Mouse (Mus musculus) urinary bladder, postnatal 36 days (tissue): ENCODE measurements around the gene Dpp8.

Experiments
- DNase-seq, 2 experiments: peaks; one replicate each; pipeline ENCODE4 v3.0.0; 2022; ENCODE audit warnings: low spot score in 2 of 2, mixed read lengths in 1 of 2

Dpp8 gene

DNA sequence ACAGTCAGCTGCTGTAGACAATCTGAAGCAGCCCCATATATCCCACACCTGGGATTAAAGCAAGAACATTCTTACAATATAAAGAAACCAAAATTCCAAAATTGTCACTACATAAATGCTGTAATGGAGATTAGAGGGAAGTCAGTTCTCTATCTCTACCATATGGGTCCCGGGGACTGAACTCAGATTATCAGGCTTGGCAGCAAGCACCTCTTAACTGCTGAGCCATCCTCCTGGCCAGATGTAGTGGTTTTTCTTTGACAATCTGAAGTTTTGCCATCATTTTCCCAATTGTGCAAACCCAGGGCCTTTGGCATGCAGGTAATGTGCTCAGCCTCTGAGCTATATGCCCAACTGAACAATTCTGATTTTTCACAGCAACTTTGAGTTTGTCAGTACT, 53.1 kb downstream of the Dpp8 start:
- DNase-seq: no peak

DNA sequence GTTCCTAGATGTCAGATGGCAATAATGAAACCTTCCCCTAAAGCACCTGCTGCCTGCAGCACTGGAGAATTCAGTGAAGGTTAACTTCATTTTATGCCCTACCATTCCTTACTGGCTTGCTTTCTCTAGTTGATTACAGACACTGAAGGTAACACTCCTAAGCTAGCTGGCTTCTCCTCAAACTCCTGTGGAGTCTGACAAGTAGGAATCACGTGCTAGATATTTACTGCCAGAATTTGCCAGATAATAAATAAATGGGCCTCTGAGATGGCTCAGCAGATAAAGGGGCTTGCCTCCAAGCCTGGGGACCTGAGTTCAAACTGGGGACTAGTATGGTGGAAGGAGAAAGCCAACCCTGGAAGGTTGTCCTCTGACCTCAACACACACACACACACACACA, 54.6 kb downstream of the Dpp8 start:
- DNase-seq: no peak

- no peak for DNase-seq
Measured at GRCm38 (mm10) chr9:65087490-65087889, 55.3 kb downstream of the Dpp8 start.

- peak; percentile 40 to 59 for DNase-seq
Measured at GRCm38 (mm10) chr9:65094237-65094636, 62.0 kb downstream of the Dpp8 start.

DNA sequence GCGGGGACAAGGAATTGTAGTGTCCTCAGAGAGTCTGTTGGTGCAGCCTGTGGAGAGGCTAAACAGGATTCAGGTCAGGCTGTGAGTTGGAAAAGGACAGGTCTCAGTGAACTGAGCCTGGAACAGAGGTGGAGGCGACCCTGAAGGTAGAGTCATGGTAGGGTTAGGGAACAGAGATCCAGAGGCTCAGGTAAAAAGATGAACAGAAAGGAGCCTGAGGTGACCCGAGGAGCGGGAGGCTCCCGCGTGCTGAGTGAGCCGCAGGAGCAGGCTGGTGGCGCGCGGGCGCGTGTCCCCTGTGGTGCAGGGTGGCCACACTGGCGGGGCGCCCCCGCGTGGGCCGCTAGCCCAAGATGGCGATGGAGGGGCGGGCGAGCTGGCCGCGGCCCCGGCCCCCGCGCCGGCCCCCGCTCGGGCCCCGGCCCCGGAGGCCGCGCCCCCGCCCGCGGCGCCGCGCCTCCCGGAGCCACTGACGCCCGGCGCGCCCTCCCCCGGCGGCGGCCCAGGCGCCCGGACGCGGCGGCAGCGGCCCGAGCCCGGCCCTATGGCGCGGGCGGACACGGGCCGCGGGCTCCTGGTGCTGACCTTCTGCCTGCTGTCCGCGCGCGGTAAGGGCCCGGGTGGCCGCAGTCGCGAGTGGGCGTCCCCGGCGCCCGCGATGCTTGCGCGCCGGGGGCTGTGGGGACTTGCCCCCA, 68.9 kb downstream of the Dpp8 start, which contains the start of gene Igdcc4:
Igdcc4 (plus strand) TSS at position 496 of the 695 bp plus-strand sequence.
- DNase-seq: no peak

DNA sequence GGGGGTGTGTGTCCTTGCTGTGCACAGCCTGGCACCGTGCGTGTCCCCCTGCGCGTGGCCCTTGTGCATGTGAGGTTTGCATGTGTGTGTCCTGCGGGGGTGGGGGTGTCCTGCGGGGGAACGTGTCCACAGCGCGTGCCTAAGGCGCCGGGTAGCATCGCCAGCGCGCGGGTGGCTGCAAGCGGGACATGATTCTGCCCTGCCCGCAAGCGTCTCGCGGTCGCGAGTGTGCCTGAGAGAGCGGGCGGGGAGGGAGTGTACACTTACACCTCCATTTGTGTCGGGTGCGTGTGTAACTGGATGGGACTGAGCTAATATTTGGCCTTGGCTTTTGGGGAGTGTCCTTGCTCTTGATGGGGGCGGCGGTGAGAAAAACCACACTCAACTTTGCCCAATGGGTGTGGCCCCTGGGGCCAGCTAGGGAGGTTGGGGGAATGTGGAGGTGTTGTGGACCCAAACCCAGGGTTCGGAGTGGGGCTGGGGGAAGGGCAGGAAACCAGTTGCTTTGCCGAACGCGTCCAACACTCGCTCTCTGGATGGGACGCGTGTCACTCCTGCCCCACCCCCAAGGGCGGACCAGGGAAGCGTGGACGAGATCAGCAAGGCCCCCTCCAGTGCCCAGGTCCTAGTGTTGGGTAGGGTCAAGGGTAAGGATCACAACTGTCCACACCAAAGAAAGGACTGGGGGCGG, 69.6 kb downstream of the Dpp8 start:
- peak; percentile 32 to 47 for DNase-seq

DNA sequence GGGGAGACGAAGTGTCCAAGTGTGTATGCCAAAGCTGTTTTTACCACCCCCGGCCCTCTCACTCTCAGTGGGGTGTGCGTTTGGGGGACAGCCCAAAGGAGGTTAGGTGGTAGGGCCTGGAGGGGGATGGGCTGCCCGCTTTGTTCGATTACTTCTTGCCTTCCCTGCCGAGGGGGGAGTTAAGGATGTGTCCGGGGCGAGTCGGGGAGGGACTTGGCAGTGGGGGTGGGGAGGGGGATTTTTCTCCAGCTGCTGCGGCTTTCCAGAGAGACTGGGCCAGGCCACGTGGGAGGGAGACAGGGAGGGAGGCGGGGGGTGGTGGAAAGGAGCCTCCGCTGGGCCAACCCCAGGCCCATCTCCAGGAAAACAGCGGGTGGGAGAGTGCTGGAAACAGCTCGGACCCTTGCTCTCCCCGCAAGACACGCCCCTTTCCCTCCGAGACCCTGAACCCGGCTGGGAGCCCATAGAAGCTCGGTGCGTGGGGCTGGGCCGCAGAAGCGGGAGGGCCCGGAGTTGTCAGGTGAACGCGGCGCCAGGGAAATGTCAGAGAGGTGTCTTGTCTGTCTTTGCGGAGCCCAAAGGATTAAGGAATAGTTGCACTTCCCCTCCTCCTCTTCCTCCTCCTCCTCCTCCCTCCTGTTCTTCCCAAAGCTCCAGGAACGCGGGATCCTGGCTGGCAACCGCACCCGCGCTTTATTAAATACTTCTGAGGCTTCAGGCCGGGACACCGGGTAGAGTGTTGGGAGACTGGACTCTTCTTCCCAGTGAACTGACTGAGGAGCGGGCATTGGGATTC, 70.4 kb downstream of the Dpp8 start:
- DNase-seq: no peak

GRCm38 (mm10) chr9:65103173-65103752, 71.0 kb downstream of the Dpp8 start:
- no peak for DNase-seq

- DNase-seq: no peak
Measured at GRCm38 (mm10) chr9:65106821-65107220, 74.6 kb downstream of the Dpp8 start.

DNA sequence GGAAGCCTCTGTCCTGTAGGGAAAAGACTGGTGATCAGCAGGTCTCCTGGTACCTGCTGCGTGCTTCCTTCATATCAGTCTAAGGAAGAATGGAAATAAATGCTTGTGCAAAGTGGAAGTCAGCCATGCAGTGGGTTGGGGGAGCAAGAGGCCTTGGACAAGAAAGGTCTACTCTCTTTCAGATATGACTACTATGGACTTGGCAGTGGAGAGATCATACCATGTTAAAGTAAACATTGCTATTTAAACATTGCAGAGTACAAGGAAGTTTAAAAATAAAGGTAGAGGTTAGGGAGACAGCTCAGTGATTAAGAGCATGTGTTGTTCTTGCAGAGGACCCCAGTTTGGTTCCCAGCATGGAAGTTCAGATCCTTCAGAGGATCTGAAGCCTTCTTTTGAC, 75.7 kb downstream of the Dpp8 start:
- no peak for DNase-seq

DNA sequence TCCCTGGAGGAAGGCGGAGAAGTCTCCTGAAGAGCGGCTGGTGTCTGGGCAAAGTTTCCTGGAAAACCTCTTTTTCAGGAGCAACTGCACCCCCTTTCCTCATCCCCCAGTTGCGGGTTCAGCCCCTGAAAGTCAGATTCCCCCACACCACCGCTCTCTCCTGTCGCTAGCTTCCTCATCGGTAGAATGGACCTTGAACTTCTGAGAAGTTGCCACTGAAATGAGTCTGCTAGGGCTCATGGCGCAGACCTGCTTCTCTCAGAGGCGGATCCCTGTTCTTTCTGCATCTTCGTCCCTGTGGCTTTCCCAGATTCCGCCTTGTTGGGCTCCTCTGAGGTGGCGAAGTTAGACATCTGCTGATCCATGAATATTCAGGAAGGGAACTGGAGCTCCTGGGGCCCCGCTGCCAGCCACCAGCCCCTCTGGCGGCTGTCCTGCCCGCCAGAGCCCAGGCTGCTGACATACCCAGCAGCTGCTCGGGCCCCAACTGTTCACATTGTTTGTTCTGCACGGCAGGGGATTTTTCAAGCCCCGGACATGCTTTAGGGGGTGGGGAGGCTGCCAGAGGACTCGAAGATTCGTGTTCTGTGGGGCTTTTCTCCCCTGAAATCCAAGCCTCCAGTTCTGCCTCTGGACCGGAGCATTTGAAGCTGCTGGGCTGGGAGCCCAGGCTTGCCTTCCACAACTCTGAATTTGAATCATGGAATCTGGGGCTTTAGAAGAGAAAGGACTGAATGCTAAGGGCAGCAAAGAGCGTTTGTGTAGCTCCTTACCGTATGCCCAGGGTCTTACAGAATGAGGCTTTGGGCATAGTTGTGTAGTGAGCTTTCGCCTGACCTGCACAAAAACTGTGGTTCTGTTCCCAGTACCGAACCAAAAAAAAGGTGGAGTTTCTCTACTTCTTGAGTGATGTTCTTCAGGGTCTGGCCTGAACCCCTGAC, 77.2 kb downstream of the Dpp8 start:
- DNase-seq: no peak

- no peak for DNase-seq
Measured at GRCm38 (mm10) chr9:65111698-65112097, 79.5 kb downstream of the Dpp8 start.

DNA sequence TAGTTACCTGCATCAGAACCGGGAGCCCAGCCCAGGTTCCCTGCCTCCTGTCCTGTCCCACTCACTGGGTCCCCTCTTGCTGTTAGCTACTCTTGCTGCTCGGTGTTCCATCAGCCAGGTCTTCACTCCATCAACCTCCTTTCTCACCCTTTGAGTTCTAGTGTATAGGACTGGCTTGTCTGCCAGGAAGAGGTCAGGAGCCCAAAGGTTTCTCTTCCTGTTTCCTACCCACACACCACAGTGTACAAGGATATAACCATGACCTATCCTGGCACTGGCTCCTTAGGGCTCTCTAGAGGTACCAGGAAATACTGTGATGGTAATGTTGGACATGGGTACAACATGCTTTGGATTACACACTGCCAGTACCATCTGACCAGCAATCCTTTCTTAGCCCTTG, 81.5 kb downstream of the Dpp8 start:
- no peak for DNase-seq

- no peak for DNase-seq
Measured at GRCm38 (mm10) chr9:65115891-65116290, 83.7 kb downstream of the Dpp8 start.

DNA sequence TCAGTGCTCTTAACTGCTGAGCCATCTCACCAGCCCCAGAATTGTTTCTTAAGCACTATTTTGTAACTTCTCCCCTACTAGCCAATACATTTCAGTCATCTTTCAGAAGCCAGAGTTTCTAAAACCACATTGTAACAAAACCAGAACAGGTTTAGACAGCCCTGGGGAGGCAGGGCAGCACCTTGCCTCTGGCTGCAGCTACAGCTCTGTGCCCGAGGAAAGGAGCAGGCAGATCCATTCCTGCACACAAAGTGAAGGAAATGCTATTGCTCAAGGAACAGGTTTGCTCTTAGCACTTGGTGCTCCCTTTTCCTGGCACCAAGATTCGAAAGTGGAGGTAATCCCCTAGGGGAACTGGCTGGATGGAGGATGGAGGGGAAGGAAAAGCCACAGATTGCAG, 85.3 kb downstream of the Dpp8 start:
- DNase-seq: no peak

- DNase-seq: peak; percentile 51 to 68
Measured at GRCm38 (mm10) chr9:65120935-65121334, 88.7 kb downstream of the Dpp8 start.

DNA sequence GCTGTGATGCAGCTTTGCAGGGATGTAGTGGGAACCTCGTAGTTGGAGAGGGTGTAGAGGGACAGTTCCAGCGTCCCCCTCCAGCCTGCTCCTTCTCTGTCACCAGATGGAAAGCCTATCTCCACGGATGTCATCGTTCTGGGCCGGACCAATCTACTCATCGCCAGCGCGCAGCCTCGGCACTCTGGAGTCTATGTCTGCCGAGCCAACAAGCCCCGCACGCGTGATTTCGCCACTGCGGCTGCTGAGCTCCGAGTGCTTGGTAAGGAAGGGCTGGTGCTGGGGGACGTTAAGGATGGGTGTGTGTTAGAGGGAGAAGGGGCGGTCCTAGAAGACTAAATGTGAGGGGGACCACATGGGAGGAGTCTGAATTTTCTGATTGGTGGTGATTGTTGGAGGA, 90.3 kb downstream of the Dpp8 start:
- DNase-seq: no peak

- no peak for DNase-seq
Measured at GRCm38 (mm10) chr9:65123552-65124168, 91.4 kb downstream of the Dpp8 start.

DNA sequence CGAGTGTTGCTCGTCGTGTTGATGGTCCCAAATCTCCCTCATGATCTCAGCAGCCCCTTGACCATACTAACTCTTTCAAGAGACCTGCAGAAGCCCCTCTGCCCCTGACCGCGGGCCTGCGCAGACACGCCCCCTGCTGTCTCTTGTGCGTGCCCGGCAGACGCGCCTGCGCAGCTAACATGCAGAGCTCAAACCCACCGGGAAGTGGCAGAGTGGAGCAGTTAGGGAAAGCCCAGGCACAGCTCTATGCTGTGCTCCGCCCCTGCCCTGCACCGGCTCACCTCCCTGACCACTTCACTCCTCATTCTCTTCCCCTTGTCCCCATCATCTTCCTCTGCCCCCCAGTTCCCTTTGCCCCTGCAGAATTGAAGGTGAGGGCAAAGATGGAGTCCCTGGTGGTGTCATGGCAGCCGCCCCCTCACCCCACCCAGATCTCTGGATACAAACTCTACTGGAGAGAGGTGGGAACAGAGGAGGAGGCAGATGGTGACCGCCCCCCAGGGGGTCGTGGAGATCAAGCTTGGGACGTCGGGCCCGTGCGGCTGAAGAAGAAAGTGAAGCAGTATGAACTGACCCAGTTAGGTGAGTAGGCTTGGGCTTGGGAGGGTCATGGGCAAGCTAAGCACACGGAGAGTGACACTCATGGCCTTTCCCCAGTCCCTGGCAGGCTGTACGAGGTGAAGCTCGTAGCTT, 96.1 kb downstream of the Dpp8 start:
- DNase-seq: no peak

DNA sequence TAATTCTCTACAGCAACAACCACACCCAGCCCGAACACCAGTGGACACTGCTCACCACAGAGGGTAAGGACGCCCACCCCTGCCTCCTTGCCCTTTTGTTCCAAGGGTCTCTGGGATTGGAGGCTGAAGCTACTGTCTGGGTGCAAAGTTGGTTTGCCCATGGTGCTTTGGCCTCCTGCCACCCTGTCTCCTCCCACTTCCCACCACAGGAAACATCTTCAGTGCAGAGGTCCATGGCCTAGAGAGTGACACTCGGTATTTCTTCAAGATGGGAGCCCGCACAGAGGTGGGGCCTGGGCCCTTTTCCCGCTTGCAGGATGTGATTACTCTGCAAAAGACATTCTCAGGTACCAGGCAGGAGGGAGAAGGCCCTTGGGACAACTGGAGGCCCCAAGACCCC, 99.5 kb downstream of the Dpp8 start:
- DNase-seq: no peak
